ENCODE assay signal across 15 mouse cellular contexts in genomic region chr6:70751251-70751897, GRCm38 (mm10).
"Had no signal": no experiment of that assay in that cellular context is flagged by ENCODE, and none has a peak within 500 bp of the region (broad histone marks: within the 10 kb centered on the region; RNA-seq: fewer than 3 reads in every experiment).

No protein-coding gene starts in this region.

- H3K9ac ChIP-seq: intestine, embryonic 15.5 days; neural tube, embryonic 13.5 days had no signal

- DNase-seq: kidney, adult 18-20 months; kidney, postnatal 10 days; kidney, postnatal 4 days; left cerebral cortex, postnatal 4 days; lung, adult 2 months; lung, postnatal 36 days; retina, postnatal 1 day; thymus, adult 18-20 months; thymus, postnatal 14 days had no signal

- H3K4me2 ChIP-seq: intestine, embryonic 15.5 days; midbrain, embryonic 11.5 days; neural tube, embryonic 13.5 days had no signal

- ATAC-seq: intestine, embryonic 15.5 days; lung, postnatal 0 days; midbrain, embryonic 16.5 days had no signal

- H3K27ac ChIP-seq: intestine, embryonic 15.5 days; layer of hippocampus, adult 2 months; neural tube, embryonic 13.5 days had no signal

- H3K4me3 ChIP-seq: intestine, embryonic 15.5 days; layer of hippocampus, adult 2 months; neural tube, embryonic 13.5 days had no signal

- H3K4me1 ChIP-seq: intestine, embryonic 15.5 days had no signal

- H3K36me3 ChIP-seq: intestine, embryonic 15.5 days; neural tube, embryonic 13.5 days had no signal

- H3K9me3 ChIP-seq: intestine, embryonic 15.5 days; neural tube, embryonic 13.5 days had no signal

- H3K27me3 ChIP-seq: intestine, embryonic 15.5 days; neural tube, embryonic 13.5 days had no signal
